Mouse (Mus musculus) naive thymus-derived CD4-positive, alpha-beta T cell, adult 2 months (primary cell): ENCODE data around the gene Arl4c.
A peak's percentile ranks its signal among the peaks of the same experiment; 100 is the strongest.

Experiments used
- DNase-seq: peaks from one replicate; pipeline ENCODE4 v3.0.0-alpha.2; 2011; ENCODE audit warnings: low read depth

Arl4c gene

GRCm38 (mm10) chr1:88700961-88701861 is 810 bp downstream of the Arl4c start:
- peak; percentile 70 for DNase-seq

- DNase-seq: peak; percentile 82
Observed at GRCm38 (mm10) chr1:88699856-88700791, 1.9 kb downstream of the Arl4c start.

GRCm38 (mm10) chr1:88699401-88699800 is 2.6 kb downstream of the Arl4c start:
- peak; percentile 77 for DNase-seq

- DNase-seq: peak; percentile 57
Observed at GRCm38 (mm10) chr1:88698926-88699325, 3.1 kb downstream of the Arl4c start.

- DNase-seq: peak; percentile 65
Observed at GRCm38 (mm10) chr1:88698131-88698530, 3.9 kb downstream of the Arl4c start.

GRCm38 (mm10) chr1:88696408-88696807 is 5.6 kb downstream of the Arl4c start:
- DNase-seq: no peak

- DNase-seq: peak; percentile 54
Observed at GRCm38 (mm10) chr1:88694353-88694752, 7.7 kb downstream of the Arl4c start.

GRCm38 (mm10) chr1:88692293-88692827 is 9.7 kb downstream of the Arl4c start:
- DNase-seq: no peak

- DNase-seq: no peak
Observed at GRCm38 (mm10) chr1:88690601-88691000, 11.4 kb downstream of the Arl4c start.

GRCm38 (mm10) chr1:88684765-88685164 is 17.3 kb downstream of the Arl4c start:
- peak; percentile 62 for DNase-seq

- DNase-seq: no peak
Observed at GRCm38 (mm10) chr1:88681596-88681995, 20.4 kb downstream of the Arl4c start.

- peak; percentile 60 for DNase-seq
Observed at GRCm38 (mm10) chr1:88680804-88681203, 21.2 kb downstream of the Arl4c start.

GRCm38 (mm10) chr1:88678231-88678739 is 23.7 kb downstream of the Arl4c start:
- DNase-seq: no peak

- DNase-seq: no peak
Observed at GRCm38 (mm10) chr1:88670807-88671206, 31.2 kb downstream of the Arl4c start.

- DNase-seq: no peak
Observed at GRCm38 (mm10) chr1:88668846-88669810, 32.9 kb downstream of the Arl4c start.

GRCm38 (mm10) chr1:88668353-88668752 is 33.7 kb downstream of the Arl4c start:
- DNase-seq: no peak

GRCm38 (mm10) chr1:88664623-88665022 is 37.4 kb downstream of the Arl4c start:
- no peak for DNase-seq

GRCm38 (mm10) chr1:88662736-88663135 is 39.3 kb downstream of the Arl4c start:
- DNase-seq: no peak

- peak; percentile 59 for DNase-seq
Observed at GRCm38 (mm10) chr1:88661209-88661608, 40.8 kb downstream of the Arl4c start.

GRCm38 (mm10) chr1:88658290-88658857 is 43.6 kb downstream of the Arl4c start:
- DNase-seq: no peak

GRCm38 (mm10) chr1:88656096-88656480 is 45.9 kb downstream of the Arl4c start:
- DNase-seq: peak; percentile 76
